Mouse (Mus musculus): Measurements from ENCODE around the gene Tnfaip6. TPM values are rescaled to one million over a fixed set of nuclear protein-coding genes. Genes with fewer than 3 reads are reported as not detected.

The Tnfaip6 gene
- polyA plus RNA-seq, 1 experiment from 2014 or later: not detected

DNA sequence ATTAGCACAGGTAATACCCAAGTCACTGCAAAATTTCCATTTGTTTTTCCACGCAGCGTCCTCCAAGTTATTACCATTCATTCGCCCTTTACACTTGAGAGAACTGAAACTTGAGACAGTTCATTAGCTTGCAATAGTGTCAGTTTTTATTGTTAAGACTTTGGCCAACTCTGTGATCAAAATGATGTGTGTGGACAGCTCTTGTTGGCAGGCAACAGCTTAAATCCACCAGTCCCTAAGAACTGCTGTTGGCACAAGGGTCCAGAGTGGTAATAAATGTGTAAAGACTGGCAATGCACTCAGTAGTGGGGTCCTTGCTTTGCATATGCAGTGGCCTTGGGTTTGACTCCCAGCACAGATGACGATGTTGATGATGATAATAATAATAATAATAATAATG lies 14.5 kb downstream of the Tnfaip6 start:
- in situ Hi-C loops (cut with MboI; ENCODE audit: low pct_unique_long_range_greater_than_20kb): no loop called here
- H3K27me3 ChIP-seq: no peaks in the 10 kb centered on the region
- ATAC-seq (no peak), DNase-seq (ENCODE audit: low read depth, low spot score) (no peak)
- TF ChIP-seq CTCF (IDR thresholded peaks at IDR 0.05): no peak
- CTCF ChIA-PET: interaction anchor here (1.2 kb wide), 1 partner anchor 13 kb away, joined by 3 read pairs; no protein-coding TSS in a partner anchor
- POLR2A ChIA-PET: no interaction called here

DNA sequence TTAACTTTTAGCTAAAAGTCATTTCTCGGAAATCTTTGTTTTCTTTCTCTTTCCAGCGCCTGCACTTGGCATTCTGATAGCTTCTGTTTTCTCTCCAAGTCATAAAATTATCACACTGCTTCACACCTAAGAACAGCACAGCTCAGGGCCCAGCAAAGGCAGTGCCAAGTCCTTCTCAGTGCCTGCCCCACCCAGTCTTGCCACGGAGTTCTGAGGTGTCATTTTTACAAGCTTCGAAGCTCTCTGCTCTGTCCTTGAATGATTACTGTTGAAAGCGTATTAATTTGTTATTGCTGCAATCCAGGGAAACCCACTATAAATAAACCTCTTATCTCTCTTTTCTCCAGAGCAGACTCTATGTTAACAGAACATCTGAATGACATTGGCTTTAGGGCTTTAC lies 15.7 kb downstream of the Tnfaip6 start:
- CTCF ChIA-PET: interaction anchor here (1.0 to 1.5 kb wide), 2 partner anchors 11 to 13 kb away, joined by 3 read pairs; no protein-coding TSS in a partner anchor
- DNase-seq (ENCODE audit: low read depth, low spot score) (no peak), ATAC-seq (no peak)
- POLR2A ChIA-PET: no interaction called here
- no peak for TF ChIP-seq CTCF (IDR thresholded peaks at IDR 0.05)
- no peaks in the 10 kb centered on the region for H3K27me3 ChIP-seq
- in situ Hi-C loops (cut with MboI; ENCODE audit: low pct_unique_long_range_greater_than_20kb): no loop called here

DNA sequence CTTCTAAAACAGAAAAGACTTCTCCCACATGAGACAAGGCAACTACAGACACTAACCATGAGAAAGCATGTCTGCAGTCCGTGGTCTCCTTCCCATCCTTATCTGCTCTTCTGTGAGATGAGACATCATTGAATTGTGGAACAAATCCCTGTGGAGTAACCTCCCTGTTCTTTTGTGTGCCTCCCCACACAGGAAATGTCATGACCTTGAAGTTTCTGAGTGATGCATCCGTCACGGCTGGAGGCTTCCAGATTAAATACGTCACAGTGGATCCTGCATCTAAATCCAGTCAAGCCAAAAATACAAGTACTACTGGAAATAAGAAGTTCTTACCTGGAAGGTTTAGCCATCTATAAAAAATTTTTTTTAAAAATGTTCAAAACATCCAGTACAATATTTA lies 17.8 kb downstream of the Tnfaip6 start:
- in situ Hi-C loops (cut with MboI; ENCODE audit: low pct_unique_long_range_greater_than_20kb): no loop called here
- TF ChIP-seq CTCF (IDR thresholded peaks at IDR 0.05): no peak
- POLR2A ChIA-PET: no interaction called here
- no peak for ATAC-seq
- H3K27me3 ChIP-seq: no peaks in the 10 kb centered on the region
- no peak for DNase-seq (ENCODE audit: low read depth, low spot score)
- CTCF ChIA-PET: no interaction called here

GRCm38 (mm10) chr2:52057099-52057498 lies 19.3 kb downstream of the Tnfaip6 start:
- no peak for TF ChIP-seq CTCF (IDR thresholded peaks at IDR 0.05)
- DNase-seq (ENCODE audit: low read depth, low spot score) (no peak), ATAC-seq (no peak)
- no peaks in the 10 kb centered on the region for H3K27me3 ChIP-seq
- ChIA-PET POLR2A (no interaction called here), CTCF (no interaction called here)
- in situ Hi-C loops (cut with MboI; ENCODE audit: low pct_unique_long_range_greater_than_20kb): no loop called here

DNA sequence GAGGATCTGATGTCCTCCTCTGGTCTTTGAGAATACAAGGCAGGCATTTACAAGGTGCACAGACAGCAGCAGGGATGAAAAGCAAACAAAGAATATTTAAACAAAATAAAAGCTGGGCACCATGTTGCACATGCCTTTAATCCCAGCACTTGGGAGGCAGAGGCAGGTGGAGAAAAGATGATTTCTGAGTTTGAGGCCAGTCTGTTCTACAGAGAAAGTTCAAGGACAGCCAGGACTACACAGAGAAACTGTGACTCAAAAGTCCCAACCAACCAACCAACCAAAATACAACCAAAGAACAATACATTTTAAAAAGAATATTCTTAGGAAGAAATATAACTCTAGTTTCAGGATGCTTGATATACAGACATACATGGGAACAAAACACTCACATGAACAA lies 19.9 kb downstream of the Tnfaip6 start:
- DNase-seq (ENCODE audit: low read depth, low spot score) (no peak), ATAC-seq (no peak)
- POLR2A ChIA-PET: no interaction called here
- H3K27me3 ChIP-seq: no peaks in the 10 kb centered on the region
- CTCF ChIA-PET: no interaction called here
- in situ Hi-C loops (cut with MboI; ENCODE audit: low pct_unique_long_range_greater_than_20kb): no loop called here
- no peak for TF ChIP-seq CTCF (IDR thresholded peaks at IDR 0.05)

DNA sequence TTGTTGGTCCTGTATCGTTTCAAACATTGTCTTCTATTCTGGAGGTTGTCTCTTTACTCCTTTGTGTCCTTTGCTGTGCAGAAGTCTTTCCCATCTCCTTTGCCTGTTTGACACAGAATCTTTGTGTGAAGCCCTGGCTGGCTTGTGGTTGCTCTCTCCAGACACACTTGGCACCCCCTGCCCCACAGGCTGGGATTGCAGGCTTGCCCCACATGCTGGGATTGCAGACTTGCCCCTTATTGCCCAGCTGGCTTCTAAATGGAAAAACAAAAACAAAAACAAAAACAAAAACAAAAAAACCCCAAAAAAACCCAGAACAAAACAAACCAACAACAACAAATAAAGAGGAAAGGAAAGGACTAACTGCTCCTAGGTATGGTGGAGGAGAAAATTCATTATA lies 30.8 kb downstream of the Tnfaip6 start:
- ChIA-PET POLR2A (no interaction called here), CTCF (no interaction called here)
- TF ChIP-seq CTCF (IDR thresholded peaks at IDR 0.05): no peak
- no peak for ATAC-seq
- peaks cover 2% of the 10 kb centered on the region for H3K27me3 ChIP-seq
- in situ Hi-C loops (cut with MboI; ENCODE audit: low pct_unique_long_range_greater_than_20kb): no loop called here
- no peak for DNase-seq (ENCODE audit: low read depth, low spot score)

DNA sequence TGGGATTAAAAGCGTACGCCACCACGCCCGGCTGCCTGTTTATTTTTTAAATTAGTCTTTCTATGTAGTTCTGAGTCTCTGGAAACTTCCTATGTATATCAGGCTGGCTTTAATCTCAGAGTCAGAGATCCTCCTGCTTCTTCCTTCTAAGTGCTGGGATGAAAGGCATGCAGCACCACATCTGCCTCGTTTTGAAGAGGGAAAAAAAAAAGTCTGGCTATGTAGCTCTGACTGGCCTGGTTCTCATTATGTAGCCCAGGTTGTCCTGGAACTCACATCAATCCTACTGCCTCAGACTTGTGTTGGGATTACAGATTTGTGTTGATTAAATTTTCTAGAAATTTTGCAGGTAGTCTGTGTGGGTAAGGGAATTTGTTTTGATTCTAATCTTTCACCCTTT lies 33.0 kb downstream of the Tnfaip6 start:
- no peak for TF ChIP-seq CTCF (IDR thresholded peaks at IDR 0.05)
- no peak for ATAC-seq
- H3K27me3 ChIP-seq: peaks cover 2% of the 10 kb centered on the region
- CTCF ChIA-PET: no interaction called here
- DNase-seq (ENCODE audit: low read depth, low spot score): no peak
- in situ Hi-C loops (cut with MboI; ENCODE audit: low pct_unique_long_range_greater_than_20kb): loop anchor here (10.0 kb wide), 2 partner anchors 96 to 136 kb away; partner anchors contain the start of genes Nmi and Rbm43
- POLR2A ChIA-PET: no interaction called here

- peaks cover 2% of the 10 kb centered on the region for H3K27me3 ChIP-seq
- ChIA-PET POLR2A (no interaction called here), CTCF (no interaction called here)
- no peak for TF ChIP-seq CTCF (IDR thresholded peaks at IDR 0.05)
- ATAC-seq (no peak), DNase-seq (ENCODE audit: low read depth, low spot score) (no peak)
- in situ Hi-C loops (cut with MboI; ENCODE audit: low pct_unique_long_range_greater_than_20kb): loop anchor here (10.0 kb wide), 2 partner anchors 97 to 137 kb away; partner anchors contain the start of genes Nmi and Rbm43
These were observed 33.6 kb downstream of the Tnfaip6 start for GRCm38 (mm10) chr2:52071241-52071991.

- ChIA-PET POLR2A (interaction anchor here (0.6 kb wide), 1 partner anchor 1100 kb away, joined by 3 read pairs; no protein-coding TSS in a partner anchor), CTCF (no interaction called here)
- ATAC-seq (no peak), DNase-seq (ENCODE audit: low read depth, low spot score) (no peak)
- in situ Hi-C loops (cut with MboI; ENCODE audit: low pct_unique_long_range_greater_than_20kb): loop anchor here (10.0 kb wide), 2 partner anchors 97 to 137 kb away; partner anchors contain the start of genes Nmi and Rbm43
- peaks cover 2% of the 10 kb centered on the region for H3K27me3 ChIP-seq
- TF ChIP-seq CTCF (IDR thresholded peaks at IDR 0.05): no peak
These were observed 34.3 kb downstream of the Tnfaip6 start for GRCm38 (mm10) chr2:52072065-52072490.

GRCm38 (mm10) chr2:52072491-52073140 lies 34.8 kb downstream of the Tnfaip6 start, which contains the start of gene Rif1:
Gene Rif1, plus strand, starts transcription at chr2:52072832.
- in situ Hi-C loops (cut with MboI; ENCODE audit: low pct_unique_long_range_greater_than_20kb): loop anchor here (10.0 kb wide), 2 partner anchors 98 to 138 kb away; partner anchors contain the start of genes Nmi and Rbm43
- ChIA-PET POLR2A (interaction anchor here (0.6 kb wide), 1 partner anchor 1100 kb away, joined by 3 read pairs; no protein-coding TSS in a partner anchor), CTCF (no interaction called here)
- peak; percentile 92 for ATAC-seq
- H3K27me3 ChIP-seq: peaks cover 2% of the 10 kb centered on the region
- peak; percentile 49 for TF ChIP-seq CTCF (IDR thresholded peaks at IDR 0.05)
- no peak for DNase-seq (ENCODE audit: low read depth, low spot score)
